Mouse (Mus musculus) G1E (cell line): ENCODE measurements around the gene Pcsk4.

Experiments used
- CTCF ChIP-seq: IDR thresholded peaks from 2 replicates; pipeline ENCODE4 v1.5.1; 2012; ENCODE audit warnings: low read depth, low read length, inconsistent platforms, mixed read lengths
- POLR2AphosphoS5 ChIP-seq: IDR thresholded peaks from 2 replicates; pipeline ENCODE4 v1.6.1; 2012; ENCODE audit warnings: low read depth, low read length, inconsistent platforms; ENCODE audit not compliant: insufficient replicate concordance
- TAL1 ChIP-seq: conservative IDR thresholded peaks from 2 replicates; pipeline ENCODE4 v1.6.1; 2012; ENCODE audit warnings: low read depth, low read length, inconsistent platforms, mixed read lengths

GRCm38 (mm10) chr10:80295618-80296425, 33.5 kb downstream of the Pcsk4 start, which contains the start of gene Apc2:
- no peak for TF ChIP-seq TAL1
- peak; percentile 42 for TF ChIP-seq CTCF
- 0 out of 2 replicates have a peak, but pooled peaks have one; percentile 33 for TF ChIP-seq POLR2AphosphoS5
